Mouse (Mus musculus) liver, embryonic 14 days (tissue): ENCODE results near the gene Patj. TPM values are rescaled to one million over a fixed set of nuclear protein-coding genes. Genes with fewer than 3 reads are reported as not detected.

ENCODE experiments used
- polyA plus RNA-seq: library from polyadenylated mRNA; depleted of rRNA; stranded (reverse); fragments of >200 nt; gene quantifications from 2 replicates; pipeline ENCODE4 v1.2.3, GENCODE M21; 2012; rRNA removed

The Patj gene
- 0.97 and 1.0 TPM in 2 replicates for polyA plus RNA-seq

GRCm38 (mm10) chr4:98395690-98396437, at the start of gene Patj:
TSS of gene Patj (plus strand) at chr4:98395785.

GRCm38 (mm10) chr4:98382716-98383424, 12.7 kb upstream of the Patj start, which contains the start of gene Tm2d1:
TSS of gene Tm2d1 (minus strand) at chr4:98383306.

GRCm38 (mm10) chr4:98726590-98727237, 331.1 kb downstream of the Patj start, which contains the start of gene L1td1:
TSS of gene L1td1 (plus strand) at chr4:98726734.

Other genes starting within 250 kb of the Patj start
- 9.6 and 11.1 TPM in 2 replicates for gene Tm2d1, start 12.5 kb upstream of the Patj start, polyA plus RNA-seq